Mouse (Mus musculus) left cerebral cortex, adult 18-20 months (tissue): Measurements from ENCODE around the gene Olfr329-ps. TPM values are rescaled to one million over a fixed set of nuclear protein-coding genes. Genes with fewer than 3 reads are reported as not detected.
"Not testable (repeated sequence)": the region's sequence is repeated elsewhere in the genome, so short reads cannot be mapped to it uniquely, and the experiment has no call there.

ENCODE experiments used
- DNase-seq, 2 experiments: peaks; one replicate each; pipeline ENCODE4 v3.0.0; 2021 to 2022; ENCODE audit warnings: low spot score in 2 of 2, mixed read lengths in 1 of 2
- long read RNA-seq, 2 experiments: library from polyadenylated mRNA; stranded (forward); transcript quantifications; one replicate each; pipeline ENCODE4 v2.0.0; 2021
- total RNA-seq, 2 experiments: library from RNA; stranded (reverse); gene quantifications; 2 replicates each; pipeline ENCODE4 v1.2.3; 2021

The Olfr329-ps gene
- total RNA-seq, result not detected
- long read RNA-seq, experiment 1, result 0 reads
- long read RNA-seq, experiment 2, result 0 reads

GRCm38 (mm10) chr11:58546322-58546721 is at the start of gene Olfr329-ps:
Olfr329-ps (minus strand) TSS chr11:58546422.
- no peak for DNase-seq

DNA sequence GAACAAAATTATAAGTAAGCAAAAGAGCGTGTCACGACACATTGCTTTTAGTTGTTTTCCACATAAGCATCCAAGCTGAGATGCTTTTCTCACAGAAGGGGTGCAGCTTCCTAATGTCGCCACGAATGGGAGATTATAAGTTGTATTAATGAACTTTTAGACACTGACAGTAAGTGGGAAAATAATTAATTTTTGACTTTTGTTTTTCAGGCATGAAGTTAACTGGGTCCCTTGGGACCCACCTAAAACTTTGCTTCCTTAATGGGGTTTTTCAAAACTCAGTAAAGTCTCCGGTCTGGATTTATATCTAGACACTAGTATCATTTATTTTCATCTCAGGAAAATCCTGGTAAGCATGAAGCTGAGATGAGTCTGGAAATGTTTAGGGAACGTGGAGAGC is 48.6 kb upstream of the Olfr329-ps start, which contains the start of gene Olfr324:
TSS of gene Olfr324 (plus strand) at position 301 of the 400 bp plus-strand sequence.
- DNase-seq, result no peak

- DNase-seq, result no peak
Measured at GRCm38 (mm10) chr11:58588620-58589250, 42.5 kb upstream of the Olfr329-ps start.

GRCm38 (mm10) chr11:58587898-58588348 is 41.7 kb upstream of the Olfr329-ps start:
- peak; percentile 13 to 51 for DNase-seq

DNA sequence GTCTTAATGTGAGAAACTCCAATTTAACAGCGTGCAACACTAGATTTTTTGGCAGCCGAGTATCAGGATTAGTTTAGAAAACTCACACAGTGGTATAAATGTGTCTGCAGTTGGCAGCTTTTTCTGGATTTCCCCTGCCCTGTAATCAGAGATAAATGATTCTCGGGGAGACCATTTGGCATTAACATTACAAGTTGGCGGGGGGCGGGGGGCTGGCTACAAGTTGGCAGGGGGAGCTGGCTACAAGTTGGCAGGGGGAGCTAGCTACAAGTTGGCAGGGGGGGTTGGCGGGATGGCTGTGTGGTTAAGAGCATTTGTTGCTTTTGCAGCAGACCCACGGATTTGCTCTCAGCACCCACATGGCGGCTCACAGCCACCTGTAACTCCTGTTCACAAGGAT is 32.4 kb upstream of the Olfr329-ps start:
- no peak for DNase-seq

GRCm38 (mm10) chr11:58577430-58577829 is 31.2 kb upstream of the Olfr329-ps start, which contains the start of gene Olfr325:
Olfr325 (plus strand) TSS chr11:58577730.
- no peak for DNase-seq

DNA sequence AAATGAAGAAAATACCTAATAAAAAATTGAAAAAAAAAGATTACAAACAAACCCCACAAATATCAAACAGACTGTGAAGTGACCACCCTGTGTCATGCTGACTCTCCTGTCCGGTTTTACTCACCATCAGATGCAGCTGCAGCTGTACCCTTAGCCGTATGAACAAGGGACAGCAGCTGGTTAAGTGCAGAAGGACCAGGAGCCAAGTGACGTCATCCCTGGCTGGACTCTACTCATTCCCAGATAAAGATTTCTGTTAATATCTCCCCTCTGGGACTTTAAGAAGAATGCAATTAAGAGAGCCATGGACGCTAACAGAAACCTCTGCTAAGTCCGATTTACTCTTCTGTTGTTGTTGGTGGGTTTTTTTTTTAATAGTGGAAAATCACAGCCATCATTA is 24.2 kb upstream of the Olfr329-ps start, which contains the start of gene Olfr224:
TSS of gene Olfr224 (minus strand) at position 149 of the 400 bp plus-strand sequence.
- DNase-seq, result no peak

- DNase-seq, result no peak
Measured at GRCm38 (mm10) chr11:58555536-58555935, 9.3 kb upstream of the Olfr329-ps start, which contains the start of gene Olfr328. Olfr328 (minus strand) TSS chr11:58555636.

DNA sequence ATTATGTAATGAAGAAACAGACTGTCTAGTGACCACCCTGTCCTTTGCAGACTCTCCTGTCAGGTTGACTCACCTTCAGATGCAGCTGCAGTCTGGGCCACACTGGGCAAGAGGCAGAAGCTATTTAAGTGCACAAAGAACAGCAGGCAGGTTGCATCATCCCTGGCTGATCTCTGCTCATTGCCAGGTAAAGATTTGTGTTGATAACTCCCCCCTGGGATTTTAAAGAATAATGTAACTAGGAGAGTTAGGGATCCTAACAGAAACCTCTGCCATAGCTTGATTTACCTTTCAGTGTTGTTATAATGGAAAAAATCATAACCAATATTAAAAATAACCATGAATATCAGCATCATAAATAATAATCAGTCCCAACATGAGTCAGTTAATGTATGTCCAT is 11.5 kb downstream of the Olfr329-ps start, which contains the start of gene Olfr330:
TSS of gene Olfr330 (minus strand) at position 101 of the 400 bp plus-strand sequence.
- not testable (repeated sequence) for DNase-seq

GRCm38 (mm10) chr11:58519756-58520155 is 26.5 kb downstream of the Olfr329-ps start:
- DNase-seq, result peak in 1 of 2 experiments; percentile 8

GRCm38 (mm10) chr11:58518916-58519315 is 27.3 kb downstream of the Olfr329-ps start:
- peak; percentile 73 to 74 for DNase-seq

DNA sequence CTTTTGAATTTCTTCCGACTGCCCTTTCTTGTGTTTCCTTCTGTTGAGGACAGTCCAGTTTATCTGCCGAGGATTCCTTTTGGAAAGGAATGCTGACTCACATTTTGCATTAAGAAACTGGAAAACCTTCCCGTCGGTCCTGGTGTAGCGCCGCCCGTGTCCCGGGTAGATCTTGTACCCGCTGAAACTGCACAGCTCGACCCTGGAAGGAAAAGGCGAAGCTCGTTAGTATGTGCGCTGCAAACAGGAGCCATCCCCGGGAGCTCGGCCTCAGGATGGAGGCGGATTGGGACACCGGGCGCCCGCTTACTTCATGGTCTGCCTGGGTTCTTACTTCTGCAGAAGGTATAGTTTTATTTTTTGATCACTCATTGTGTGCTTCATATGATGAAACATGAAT is 37.2 kb downstream of the Olfr329-ps start:
- DNase-seq, result not testable (repeated sequence)

GRCm38 (mm10) chr11:58502472-58502871 is 43.8 kb downstream of the Olfr329-ps start, which contains the start of gene Olfr331:
Olfr331 (minus strand) TSS chr11:58502572.
- DNase-seq, result not testable (repeated sequence)

- no peak for DNase-seq
Measured at GRCm38 (mm10) chr11:58499290-58499689, 46.9 kb downstream of the Olfr329-ps start.

DNA sequence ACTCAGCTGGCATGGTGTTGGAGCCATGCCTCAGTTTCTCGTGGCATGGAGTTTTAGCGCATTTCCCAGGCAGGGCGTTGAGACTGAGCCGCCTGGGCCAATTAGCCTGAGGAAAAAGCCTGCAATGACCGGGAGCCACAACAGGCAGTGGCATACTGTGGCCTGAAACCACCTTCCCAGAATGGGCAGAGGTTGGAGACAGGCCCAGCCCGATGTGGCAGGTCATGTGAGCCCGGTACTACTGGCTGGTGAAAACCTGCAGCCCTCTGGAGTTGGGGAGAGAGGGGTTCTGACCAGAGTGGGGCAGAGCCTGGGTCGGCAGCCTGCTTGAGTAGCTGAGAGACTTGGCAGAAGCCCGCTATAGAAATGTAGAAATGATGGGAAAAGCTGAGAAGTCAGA is 47.5 kb downstream of the Olfr329-ps start:
- DNase-seq, result no peak

DNA sequence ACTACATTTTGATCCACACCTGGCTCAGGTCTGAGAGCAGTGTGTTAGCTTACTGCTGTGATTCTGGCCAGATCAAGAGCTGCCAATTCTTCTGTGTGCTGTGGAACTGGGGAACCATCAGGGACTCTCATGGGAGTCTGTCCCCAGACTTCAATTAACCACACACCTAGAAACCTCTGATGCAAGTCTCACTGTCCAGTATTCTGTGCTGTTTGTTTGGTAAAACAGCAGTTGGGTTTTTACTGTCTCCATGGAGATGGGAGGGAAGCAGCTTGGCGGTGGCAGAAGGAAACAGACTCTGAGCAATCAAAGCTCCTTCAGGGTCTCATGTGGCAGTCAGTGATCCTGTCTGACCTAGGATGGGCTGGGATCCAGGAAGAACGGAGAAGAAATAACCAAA is 53.8 kb downstream of the Olfr329-ps start, which contains the start of gene Olfr332:
TSS of gene Olfr332 (minus strand) at position 101 of the 400 bp plus-strand sequence.
- DNase-seq, result no peak

Other genes starting within 250 kb of the Olfr329-ps start
- gene Zfp692, start 239.4 kb downstream of the Olfr329-ps start, total RNA-seq, result 10 to 100 TPM; 25.4 to 28.9 TPM
- gene Zfp672, start 216.1 kb downstream of the Olfr329-ps start, total RNA-seq, result 10 to 100 TPM; 39.4 to 45.1 TPM
- 10 to 100 TPM; 50.1 to 53.7 TPM for gene Sh3bp5l, start 215.7 kb downstream of the Olfr329-ps start, total RNA-seq
- not detected for gene Lypd8, start 167.4 kb downstream of the Olfr329-ps start, total RNA-seq
- not detected for gene 1810065E05Rik, start 125.3 kb downstream of the Olfr329-ps start, total RNA-seq
- gene Gm12253, start 113.9 kb downstream of the Olfr329-ps start, total RNA-seq, result not detected
- not detected for gene Lypd9, start 93.5 kb downstream of the Olfr329-ps start, total RNA-seq
- not detected for gene Olfr30, start 84.2 kb downstream of the Olfr329-ps start, total RNA-seq
- not detected for gene Olfr332, start 53.9 kb downstream of the Olfr329-ps start, total RNA-seq
- not detected for gene Olfr331, start 43.9 kb downstream of the Olfr329-ps start, total RNA-seq
- not detected for gene Olfr330, start 11.6 kb downstream of the Olfr329-ps start, total RNA-seq
- not detected for gene Olfr328, start 9.2 kb upstream of the Olfr329-ps start, total RNA-seq
- gene Olfr224, start 24.1 kb upstream of the Olfr329-ps start, total RNA-seq, result not detected
- not detected for gene Olfr325, start 31.3 kb upstream of the Olfr329-ps start, total RNA-seq
- gene Olfr324, start 48.7 kb upstream of the Olfr329-ps start, total RNA-seq, result not detected
- gene 2210407C18Rik, start 69.7 kb upstream of the Olfr329-ps start, total RNA-seq, result not detected
- gene Olfr323, start 84.1 kb upstream of the Olfr329-ps start, total RNA-seq, result not detected
- gene Trim58, start 94.0 kb upstream of the Olfr329-ps start, total RNA-seq, result under 1 TPM in 1 of 2 experiments, not detected in 1; 0.21 TPM
- gene Olfr322, start 112.4 kb upstream of the Olfr329-ps start, total RNA-seq, result not detected
- not detected for gene Olfr320, start 134.7 kb upstream of the Olfr329-ps start, total RNA-seq
- not detected for gene Olfr319, start 152.7 kb upstream of the Olfr329-ps start, total RNA-seq
- gene Olfr318, start 177.6 kb upstream of the Olfr329-ps start, total RNA-seq, result not detected
- gene Olfr317, start 192.8 kb upstream of the Olfr329-ps start, total RNA-seq, result under 1 TPM in 1 of 2 experiments, not detected in 1; 0.26 TPM
- 1 to 10 TPM; 2.1 to 2.9 TPM for gene Olfr316, start 206.3 kb upstream of the Olfr329-ps start, total RNA-seq
- gene Olfr315, start 226.8 kb upstream of the Olfr329-ps start, total RNA-seq, result not detected
- gene Olfr314, start 236.5 kb upstream of the Olfr329-ps start, total RNA-seq, result not detected